Mouse (Mus musculus): ENCODE data around the gene Rps18.
"Not testable (repeated sequence)": the region's sequence is repeated elsewhere in the genome, so short reads cannot be mapped to it uniquely, and the experiment has no call there.

The Rps18 gene

DNA sequence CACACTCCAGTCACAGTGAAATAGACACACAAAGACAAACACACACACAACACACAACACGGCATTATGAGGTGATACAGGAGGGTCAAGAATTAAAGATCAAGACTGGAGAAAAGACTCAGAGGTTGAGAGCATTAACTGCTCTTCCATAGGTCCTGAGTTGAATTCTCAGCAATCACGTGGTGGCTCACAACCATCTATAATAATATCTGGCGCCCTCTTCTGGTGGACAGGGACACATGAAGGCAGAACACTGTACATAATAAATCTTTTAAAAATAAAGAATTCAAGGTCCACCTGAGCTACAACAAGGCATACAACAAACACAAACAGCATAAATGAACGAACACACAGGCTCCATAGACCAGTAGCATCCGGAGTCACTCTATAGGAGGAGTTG is 13.1 kb upstream of the Rps18 start:
- no peak for DNase-seq (ENCODE audit: low spot score in 2 of 2)

DNA sequence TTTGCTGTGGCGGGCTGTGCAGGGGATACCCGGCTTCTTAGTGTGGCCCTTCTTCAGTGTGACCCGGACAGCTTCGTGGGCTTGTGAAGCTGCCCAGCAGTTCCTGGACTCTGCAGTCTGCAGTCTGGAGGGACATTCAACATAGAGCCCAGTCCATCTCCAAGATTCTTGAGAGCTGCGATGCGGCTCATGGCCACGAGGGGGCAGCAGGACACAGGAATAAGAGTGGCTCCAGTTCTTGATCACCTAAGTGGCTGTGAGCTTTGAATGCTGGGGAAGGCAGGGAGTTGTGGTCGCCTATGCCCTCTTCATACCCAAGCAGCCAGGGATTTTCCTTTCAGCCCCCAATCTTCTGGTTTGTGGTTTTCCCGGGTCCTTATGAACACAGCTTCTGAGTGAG is 12.7 kb upstream of the Rps18 start:
- peak in 1 of 2 experiments; percentile 73 for DNase-seq (ENCODE audit: low spot score in 2 of 2)

DNA sequence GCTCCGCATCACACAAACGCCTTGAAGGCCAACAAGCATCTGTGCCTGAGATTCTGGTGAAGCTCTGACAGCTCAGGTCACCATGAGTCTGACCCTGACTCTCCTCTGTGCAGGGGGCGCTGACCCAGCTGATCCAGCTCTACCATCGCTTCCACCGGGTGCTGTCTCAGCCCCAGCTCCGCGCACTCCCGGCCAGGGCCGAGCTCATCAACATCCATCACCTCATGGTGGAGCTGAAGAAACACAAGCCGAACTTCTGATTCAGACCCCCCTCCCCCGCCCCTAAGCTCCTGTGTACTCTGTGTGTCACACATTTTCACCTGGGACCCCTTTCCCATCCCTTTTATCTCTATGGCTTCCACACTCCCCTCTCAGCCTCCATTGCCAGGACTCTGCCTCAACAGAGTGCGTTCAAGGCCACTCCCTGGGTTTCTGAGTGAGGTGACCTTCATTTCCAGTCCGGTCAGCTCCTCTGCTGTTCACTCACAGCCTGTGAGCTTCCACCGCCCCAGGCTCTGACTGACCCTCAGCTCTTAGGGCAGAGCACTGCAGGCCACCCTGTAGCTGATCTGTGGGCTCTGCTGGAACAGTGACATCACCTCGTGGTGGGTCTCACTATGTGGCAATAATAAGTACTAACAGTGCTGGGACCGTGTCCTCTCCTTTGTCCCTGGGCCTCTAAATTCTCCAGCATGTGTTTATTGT is 10.2 kb upstream of the Rps18 start:
- no peak for DNase-seq (ENCODE audit: low spot score in 2 of 2)

DNA sequence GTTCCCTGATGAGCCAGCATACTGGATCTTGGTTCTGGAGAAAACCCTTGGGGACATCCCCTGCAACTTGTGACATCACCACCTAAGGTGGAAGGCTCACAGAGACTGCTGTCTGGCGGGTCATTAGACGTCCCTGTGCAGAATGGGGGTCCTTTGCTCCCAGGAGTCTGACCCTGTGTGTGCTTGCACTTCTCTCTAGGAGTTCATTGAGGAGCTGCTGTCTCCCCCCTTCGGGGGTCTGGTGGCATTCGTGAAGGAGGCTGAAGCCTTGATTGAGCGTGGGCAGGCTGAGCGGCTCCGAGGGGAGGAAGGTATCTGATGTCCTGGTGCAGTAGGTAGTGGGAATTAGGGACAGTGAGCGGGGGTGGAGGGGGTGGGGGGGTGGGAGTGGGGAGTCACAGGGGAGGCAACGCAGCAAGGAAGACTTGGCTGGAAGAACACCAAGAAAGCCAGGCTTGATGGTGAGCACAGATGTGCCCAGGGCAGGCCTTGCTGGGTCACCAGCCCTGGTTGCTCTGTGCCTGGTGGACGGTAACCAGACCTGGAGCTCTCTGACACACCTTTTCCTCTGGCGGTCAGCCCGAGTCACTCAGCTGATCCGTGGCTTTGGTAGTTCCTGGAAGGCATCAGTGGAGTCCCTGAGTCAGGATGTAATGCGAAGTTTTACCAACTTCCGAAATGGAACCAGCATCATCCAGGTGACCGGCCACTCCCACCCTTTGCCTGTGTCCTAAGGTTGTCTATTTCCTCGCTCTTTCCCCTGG is 9.5 kb upstream of the Rps18 start:
- DNase-seq (ENCODE audit: low spot score in 2 of 2), result no peak

DNA sequence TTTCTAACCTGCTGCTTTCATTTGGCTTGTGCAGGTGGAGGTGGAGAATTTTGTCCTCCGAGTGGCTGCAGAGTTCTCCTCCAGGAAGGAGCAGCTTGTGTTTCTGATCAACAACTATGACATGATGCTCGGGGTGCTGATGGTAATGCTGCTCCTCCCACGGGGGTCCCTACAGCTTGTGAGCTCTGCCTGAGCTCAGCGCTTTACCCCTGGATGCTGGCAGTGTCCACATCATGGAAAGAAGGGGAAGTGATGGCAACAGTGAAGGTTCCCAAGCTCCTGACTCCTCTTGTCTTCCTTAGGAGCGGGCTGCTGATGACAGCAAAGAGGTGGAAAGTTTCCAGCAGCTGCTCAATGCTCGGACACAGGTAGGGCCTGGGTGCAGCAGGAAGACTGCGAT is 7.1 kb upstream of the Rps18 start:
- no peak for DNase-seq (ENCODE audit: low spot score in 2 of 2)

DNA sequence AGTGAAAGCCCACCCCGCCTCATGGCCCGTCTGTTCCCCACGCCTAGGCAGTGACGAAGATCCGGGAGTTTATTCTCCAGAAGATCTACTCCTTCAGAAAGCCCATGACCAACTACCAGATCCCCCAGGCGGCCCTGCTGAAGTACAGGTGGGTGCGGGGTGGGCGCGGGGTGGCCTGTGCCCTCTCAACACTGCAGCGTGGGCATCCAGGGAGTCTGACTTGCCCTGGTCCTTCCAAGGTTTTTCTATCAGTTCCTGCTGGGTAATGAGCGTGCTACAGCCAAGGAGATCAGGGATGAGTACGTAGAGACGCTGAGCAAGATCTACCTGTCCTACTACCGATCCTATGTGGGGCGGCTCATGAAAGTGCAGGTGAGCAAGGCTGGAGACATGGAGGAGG is 4.1 kb upstream of the Rps18 start:
- no peak for DNase-seq (ENCODE audit: low spot score in 2 of 2)

DNA sequence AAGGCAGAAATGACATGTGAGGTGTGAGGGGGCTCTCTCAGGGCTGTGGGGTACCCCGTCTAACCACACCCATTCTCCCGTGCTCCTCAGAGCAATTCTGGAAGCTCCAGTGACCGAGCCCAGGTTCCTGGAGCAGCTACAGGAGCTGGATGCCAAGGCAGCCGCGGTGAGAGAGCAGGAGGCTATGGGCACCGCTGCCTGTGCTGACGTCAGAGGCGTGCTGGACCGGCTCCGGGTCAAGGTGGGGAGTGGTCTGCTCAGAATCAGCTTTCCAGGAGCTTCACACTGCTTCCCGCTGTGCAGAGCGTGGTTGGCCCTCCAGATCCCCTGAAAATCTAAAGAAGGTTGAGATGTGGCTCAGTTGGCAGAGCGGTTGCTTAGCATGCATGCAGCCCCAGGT is 3.3 kb upstream of the Rps18 start:
- DNase-seq (ENCODE audit: low spot score in 2 of 2), result no peak

DNA sequence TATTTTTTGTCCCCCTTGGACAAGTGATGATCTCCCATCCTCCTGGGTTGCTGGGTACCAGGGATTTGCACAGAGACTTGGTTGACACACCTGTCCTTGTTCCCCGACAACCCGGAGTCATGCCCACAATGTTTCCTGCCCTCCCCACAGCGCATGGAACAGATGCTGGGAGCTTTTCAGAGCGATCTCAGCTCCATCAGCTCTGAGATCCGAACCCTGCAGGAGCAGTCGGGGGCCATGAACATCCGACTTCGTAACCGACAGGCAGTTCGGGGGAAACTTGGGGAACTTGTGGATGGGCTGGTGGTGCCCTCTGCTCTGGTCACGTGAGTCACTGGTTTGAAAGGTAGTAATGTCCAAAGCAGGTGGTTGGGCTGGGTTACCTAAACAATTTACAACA is 2.6 kb upstream of the Rps18 start:
- DNase-seq (ENCODE audit: low spot score in 2 of 2), result no peak

DNA sequence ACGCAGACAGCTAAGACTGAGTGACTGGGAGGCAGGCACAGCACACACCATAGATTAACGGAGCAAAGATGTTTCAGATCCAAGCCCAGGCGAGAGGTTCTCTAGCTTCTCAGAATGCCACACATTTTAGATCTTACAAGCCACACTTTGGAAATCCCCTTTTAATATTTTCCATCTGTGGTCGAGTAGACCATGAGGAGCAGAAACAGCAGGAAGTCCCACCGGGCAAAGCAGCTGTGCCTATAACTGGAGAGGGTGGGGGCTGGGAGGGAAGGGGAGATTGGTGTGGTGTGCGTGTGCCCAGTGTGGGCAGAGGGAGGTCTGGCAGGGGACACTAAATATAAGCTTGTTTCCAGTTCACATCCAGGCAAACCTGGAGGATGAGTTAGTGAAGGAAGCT is 1.7 kb upstream of the Rps18 start:
- DNase-seq (ENCODE audit: low spot score in 2 of 2), result no peak

DNA sequence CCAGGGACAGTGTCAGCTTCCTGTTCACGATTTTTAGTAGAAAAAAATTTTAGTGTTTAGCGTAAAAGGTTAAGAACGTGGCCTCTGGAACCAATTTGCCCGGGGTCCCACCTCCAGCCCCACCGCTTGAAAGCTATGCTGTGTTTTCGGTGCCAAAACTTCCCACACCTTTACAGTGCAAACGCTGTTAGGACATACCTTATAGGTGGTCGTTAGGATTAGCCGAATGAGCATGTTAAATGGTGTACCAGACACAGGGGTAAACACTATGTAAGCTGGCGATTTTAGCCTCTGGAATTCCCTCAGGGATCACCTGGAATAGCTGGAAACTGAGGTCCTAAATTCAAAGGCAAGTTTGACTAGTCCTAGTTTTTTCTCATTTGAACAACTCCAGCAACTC is 535 bp upstream of the Rps18 start:
- no peak for DNase-seq (ENCODE audit: low spot score in 2 of 2)

DNA sequence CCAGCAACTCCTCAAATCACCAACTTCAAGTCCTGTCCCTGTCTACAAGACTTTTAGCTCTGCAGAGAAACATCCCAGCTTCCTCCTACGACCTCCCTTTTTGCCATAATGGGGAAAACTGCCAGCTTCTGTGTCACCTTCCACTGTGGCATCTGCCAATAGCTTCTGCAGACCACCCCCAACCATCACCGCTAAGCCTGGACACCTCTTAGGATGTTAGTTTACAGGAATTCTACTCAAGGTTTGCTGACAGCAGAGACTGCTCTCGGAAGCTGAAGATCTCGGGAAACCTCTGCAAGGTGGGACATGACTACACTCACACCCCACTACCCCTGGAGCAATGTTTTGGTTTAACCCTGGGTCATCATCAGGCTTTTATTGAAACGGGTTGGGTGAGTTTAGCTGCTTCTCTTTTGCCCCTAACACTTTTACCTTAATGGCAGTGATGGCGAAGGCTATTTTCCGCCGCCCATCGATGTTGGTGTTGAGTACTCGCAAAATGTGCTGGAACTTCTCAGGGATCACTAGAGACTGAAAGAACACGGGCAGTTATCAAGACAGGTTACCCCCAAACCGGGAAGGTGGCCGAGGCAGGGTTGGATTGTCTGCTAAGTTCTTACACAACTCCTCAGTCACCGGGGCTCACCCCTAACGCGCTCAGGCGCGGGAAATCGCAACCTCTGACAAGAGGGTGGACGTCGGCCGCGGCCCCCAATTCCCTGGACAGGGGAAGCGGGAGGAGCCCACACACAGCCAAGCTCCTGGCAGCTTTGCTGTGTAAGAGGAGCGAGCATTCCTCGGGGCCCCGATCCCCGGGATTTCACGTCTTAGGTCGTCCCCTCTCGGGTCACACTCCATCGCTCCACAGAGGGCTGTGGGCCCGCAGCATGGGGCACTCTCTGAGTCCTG is 901 bp downstream of the Rps18 start:
- peak in 1 of 2 experiments; percentile 50 for DNase-seq (ENCODE audit: low spot score in 2 of 2)

DNA sequence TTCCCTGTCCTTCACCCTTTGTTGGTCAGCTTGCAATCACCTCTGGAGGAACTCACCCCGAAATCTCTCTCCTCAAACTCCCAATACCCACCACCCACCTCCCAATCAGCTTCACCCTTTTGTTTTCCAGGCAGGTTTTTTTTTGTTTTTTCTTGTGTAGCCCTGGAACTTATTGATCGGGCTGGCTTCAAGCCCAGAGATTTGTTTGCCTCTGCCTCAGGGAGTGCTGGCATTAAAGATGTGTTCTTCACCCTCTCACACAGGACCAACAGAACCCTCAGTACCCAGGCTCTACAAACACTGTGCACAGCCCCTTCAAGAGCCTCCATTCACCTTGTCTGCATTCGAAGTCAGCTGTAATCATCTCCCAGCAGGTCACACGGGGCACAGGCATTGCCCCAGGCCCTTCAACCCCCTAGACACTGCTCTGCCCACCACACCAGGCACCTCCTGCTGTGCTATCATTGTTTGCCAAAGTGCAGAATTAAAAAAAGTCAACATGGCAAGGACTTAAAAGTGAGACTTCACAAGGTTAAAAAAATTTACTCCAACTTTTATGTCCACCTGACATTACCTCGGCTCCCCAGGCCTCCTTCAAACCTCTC is 1.7 kb downstream of the Rps18 start:
- DNase-seq (ENCODE audit: low spot score in 2 of 2), result no peak

DNA sequence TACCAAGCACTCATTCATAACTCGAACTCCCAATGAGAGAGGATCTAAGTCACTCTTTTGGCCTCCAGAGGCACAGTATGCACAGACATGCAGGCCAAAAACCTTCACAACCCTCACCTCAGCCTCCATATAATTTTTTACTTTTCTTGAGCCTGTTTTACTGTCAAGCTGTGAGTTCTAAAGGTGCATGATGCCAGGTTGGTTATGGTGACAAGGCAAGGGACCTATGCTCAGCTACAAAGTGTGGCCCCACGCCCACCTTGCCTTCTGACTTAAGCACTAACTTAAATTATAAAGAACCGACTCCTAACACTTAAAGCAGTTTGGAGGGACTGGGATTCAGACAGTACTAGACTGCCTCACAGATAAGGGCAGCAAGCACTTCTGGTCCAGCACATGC is 2.5 kb downstream of the Rps18 start:
- no peak for DNase-seq (ENCODE audit: low spot score in 2 of 2)

DNA sequence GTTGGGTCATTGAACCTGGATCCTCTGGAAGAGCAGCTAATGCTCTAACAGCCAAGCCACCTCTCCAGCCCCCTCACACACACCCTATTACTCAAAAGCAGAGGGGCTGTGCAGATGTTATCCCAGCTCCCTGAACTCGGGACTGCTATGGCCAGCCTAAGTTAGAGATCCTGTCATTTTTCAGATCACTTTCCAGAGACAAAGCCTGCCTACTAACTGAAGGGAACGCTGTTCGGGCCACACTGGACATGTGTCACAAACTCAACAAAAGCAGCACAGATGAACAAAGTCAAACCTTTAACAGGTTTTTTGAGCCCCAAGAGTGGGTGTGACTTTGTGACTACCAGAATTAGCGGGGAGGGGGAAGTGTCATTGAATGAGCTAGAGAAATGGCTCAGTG is 2.9 kb downstream of the Rps18 start:
- no peak for DNase-seq (ENCODE audit: low spot score in 2 of 2)

DNA sequence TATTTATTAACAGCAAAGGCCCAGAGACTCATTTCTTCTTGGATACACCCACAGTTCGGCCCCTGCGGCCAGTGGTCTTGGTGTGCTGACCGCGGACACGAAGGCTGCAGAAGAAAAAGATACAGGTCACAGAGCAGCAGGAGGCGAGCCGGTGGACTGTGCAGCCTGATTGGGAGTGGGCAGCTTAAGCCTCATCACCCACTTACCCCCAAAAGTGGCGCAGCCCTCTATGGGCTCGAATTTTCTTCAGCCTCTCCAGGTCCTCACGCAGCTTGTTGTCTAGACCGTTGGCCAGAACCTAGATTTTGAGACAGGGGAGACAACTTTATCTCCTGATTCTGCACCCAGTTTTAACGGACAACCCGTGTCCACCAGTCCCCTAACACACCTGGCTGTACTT is 3.8 kb downstream of the Rps18 start:
- DNase-seq (ENCODE audit: low spot score in 2 of 2), result not testable (repeated sequence)

DNA sequence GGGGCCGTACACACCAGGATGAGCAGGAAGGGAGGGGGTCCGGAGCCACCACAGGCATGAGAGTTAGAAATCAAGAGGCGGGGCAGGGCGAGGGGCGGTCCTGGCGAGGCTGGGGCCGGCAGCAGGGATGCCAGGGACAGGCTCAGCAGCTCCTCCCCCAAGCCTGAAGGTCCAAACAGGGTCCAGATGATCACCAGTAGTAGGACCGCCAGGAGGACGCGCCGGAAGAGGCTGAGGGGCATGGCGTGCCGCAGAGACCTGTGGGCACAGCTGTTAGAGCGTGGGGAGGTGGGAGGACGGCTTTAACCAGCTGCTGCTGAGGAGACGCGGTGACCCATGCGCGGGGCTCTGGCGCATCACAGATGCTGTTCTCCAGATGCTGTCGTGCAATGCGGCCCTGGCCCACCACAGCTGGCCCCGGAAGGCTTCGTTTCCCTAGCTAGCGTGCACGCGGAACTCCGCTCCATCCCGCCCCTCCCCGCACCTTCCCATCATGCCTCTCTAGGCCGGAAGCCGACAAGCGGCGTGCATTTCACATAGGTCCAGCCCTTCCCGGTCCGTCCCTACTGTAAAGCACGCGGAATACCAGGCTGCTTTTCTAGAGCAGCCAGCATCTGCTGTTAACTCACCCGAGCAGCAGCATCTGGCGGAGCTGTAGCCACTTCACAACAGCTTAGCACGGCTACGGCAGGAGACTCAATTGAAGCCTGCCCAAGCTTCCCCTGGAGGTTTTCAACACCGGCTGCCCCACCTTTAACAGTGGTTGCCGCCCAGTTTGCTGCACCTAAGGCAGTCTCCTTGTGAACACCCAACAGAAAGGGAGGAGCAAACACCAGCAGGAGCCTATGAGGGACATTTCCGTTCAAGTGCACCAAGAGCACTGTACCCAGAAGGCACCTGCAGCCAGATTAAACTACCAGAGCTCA is 4.5 kb downstream of the Rps18 start, which contains the start of gene B3galt4:
B3galt4 (minus strand) TSS at position 468 of the 926 bp plus-strand sequence.
- DNase-seq (ENCODE audit: low spot score in 2 of 2), result peak; percentile 59 to 72

DNA sequence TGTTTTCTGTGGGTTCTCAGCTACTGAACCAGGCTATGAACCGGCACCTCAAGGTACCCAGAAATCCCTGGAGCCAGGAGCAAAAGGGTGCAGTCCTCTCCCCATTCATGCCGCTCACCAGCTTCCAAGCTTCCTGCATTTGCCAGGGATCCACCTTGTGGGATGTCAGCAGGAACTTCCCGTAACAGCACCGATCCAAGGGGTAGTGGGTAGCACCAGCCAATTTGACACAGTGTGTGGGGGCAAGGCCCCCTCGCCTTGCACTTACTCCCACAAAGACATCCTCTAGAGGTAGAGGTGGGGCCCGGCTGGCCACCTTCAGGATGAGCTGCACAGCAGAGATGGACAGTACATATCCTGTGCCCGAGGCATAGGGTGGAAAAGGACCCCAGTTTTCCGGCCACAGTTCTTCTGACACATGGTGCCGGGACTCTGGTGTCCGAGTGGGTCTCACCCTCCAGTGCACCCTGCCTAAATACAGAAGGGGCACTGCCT is 5.6 kb downstream of the Rps18 start:
- DNase-seq (ENCODE audit: low spot score in 2 of 2), result no peak

DNA sequence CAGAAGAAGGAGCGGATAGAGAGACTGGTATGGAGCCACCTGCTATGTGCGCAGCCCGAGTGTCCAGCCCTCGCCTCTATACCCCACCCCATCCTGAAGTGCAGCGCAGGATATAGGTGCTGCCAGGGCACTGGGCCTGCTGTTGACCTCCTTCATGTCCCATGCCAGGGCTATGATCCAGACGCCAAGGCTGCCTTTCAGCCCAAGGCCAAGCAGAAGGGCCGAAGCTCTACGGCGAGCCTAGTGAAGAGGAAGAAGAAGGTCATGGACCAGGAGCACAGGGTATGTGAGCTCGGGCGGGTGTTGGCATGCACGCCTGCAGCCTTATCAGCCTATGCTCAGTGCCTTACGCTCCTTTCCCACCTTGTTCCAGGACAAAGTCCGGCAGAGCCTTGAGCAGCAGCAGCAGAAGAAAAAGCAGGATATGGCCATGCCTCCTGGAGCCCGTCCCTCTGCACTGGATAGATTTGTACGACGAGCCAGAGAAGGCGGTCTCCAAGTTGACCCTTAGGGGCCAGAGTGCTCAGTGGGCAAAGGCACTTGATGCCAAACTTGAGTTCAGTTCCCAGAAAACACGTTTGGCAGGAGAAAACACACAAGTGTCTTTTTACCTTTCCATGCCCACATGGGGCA is 6.8 kb downstream of the Rps18 start:
- DNase-seq (ENCODE audit: low spot score in 2 of 2), result no peak

DNA sequence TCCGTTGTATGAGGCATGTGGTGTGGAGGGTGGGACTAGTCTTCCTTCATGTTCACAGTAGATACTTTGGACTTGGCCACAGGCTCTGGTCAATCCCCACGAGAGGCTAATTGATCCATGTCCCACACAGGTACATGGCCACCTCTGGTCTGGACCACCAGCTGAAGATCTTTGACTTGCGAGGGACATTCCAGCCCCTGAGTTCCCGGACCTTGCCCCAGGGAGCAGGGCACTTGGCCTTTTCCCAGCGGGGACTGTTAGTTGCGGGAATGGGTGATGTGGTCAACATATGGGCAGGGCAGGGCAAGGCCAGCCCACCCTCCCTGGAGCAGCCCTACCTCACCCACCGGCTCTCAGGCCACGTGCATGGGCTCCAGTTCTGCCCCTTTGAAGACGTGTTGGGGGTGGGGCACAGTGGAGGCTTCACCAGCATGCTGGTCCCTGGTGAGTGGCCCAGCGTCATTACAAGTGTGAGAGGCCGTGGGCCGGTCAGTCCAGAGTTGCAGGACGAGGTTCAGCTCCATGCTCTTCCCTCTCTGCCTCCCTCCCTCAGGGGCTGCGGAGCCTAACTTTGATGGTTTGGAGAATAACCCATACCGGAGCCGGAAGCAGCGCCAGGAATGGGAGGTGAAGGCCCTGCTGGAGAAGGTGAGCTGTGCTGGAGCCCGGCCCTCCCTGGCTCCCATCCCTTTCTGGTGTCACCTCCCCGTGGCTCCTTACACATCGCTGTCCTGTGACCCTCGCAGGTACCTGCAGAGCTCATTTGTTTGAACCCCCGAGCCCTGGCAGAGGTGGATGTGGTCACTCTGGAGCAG is 7.5 kb downstream of the Rps18 start:
- DNase-seq (ENCODE audit: low spot score in 2 of 2), result no peak
